Mouse (Mus musculus): ENCODE results near the gene Morf4l1. TPM values are rescaled to one million over a fixed set of nuclear protein-coding genes. Genes with fewer than 3 reads are reported as not detected.
A peak's percentile ranks its signal among the peaks of the same experiment; 100 is the strongest.

The Morf4l1 gene
- polyA plus RNA-seq, 1 experiment from 2014 or later: 406 TPM

GRCm38 (mm10) chr9:90128636-90129201, 14.1 kb upstream of the Morf4l1 start:
- peaks cover 16% of the 10 kb centered on the region for H3K4me1 ChIP-seq
- ATAC-seq (ENCODE audit: borderline replicate concordance, extremely low read depth, low FRiP score, low TSS enrichment): no peak
- 51% methylated on average over 6 of the region's 6 CpGs for WGBS

GRCm38 (mm10) chr9:90127146-90127545, 12.6 kb upstream of the Morf4l1 start:
- Histone ChIP-seq H3K27ac (no peak overlapping the region), H3K4me3 (no peak overlapping the region), H3K4me1 (peaks cover 11% of the 10 kb centered on the region; the same call in 1 of the 2 replicates), H3K9me3 (no peaks in the 10 kb centered on the region), H3K9ac (no peak overlapping the region), H3K27me3 (no peaks in the 10 kb centered on the region), H3K4me2 (peak overlapping the region; percentile 45; the same call in 1 of the 2 replicates), H3K36me3 (no peaks in the 10 kb centered on the region)
- no peak for ATAC-seq (ENCODE audit: borderline replicate concordance, extremely low read depth, low FRiP score, low TSS enrichment)
- WGBS: 61% methylated on average over 6 of the region's 6 CpGs

More at GRCm38 (mm10) chr9:90128636-90129201, 14.1 kb upstream of the Morf4l1 start:
- H3K27me3 ChIP-seq: no peaks in the 10 kb centered on the region
- H3K27ac ChIP-seq: no peak overlapping the region
- no peak overlapping the region for H3K4me3 ChIP-seq
- H3K9me3 ChIP-seq: no peaks in the 10 kb centered on the region
- no peaks in the 10 kb centered on the region for H3K36me3 ChIP-seq
- no peak overlapping the region for H3K4me2 ChIP-seq
- no peak overlapping the region for H3K9ac ChIP-seq

GRCm38 (mm10) chr9:90126260-90127010, 11.9 kb upstream of the Morf4l1 start:
- Histone ChIP-seq H3K4me1 (peaks cover 11% of the 10 kb centered on the region; the same call in 1 of the 2 replicates), H3K27ac (no peak overlapping the region), H3K27me3 (no peaks in the 10 kb centered on the region), H3K9ac (no peak overlapping the region), H3K9me3 (no peaks in the 10 kb centered on the region), H3K4me3 (peak overlapping the region; percentile 19), H3K4me2 (peak overlapping the region; percentile 45), H3K36me3 (no peaks in the 10 kb centered on the region)
- ATAC-seq (ENCODE audit: borderline replicate concordance, extremely low read depth, low FRiP score, low TSS enrichment): peak; percentile 44; the same call in 1 of the 2 replicates
- 3% methylated on average over 30 of the region's 30 CpGs for WGBS

- Histone ChIP-seq H3K9ac (no peak overlapping the region), H3K4me1 (peaks cover 11% of the 10 kb centered on the region; the same call in 1 of the 2 replicates), H3K36me3 (no peaks in the 10 kb centered on the region), H3K4me3 (peak overlapping the region; percentile 19), H3K4me2 (peak overlapping the region; percentile 45), H3K27ac (no peak overlapping the region), H3K27me3 (no peaks in the 10 kb centered on the region), H3K9me3 (no peaks in the 10 kb centered on the region)
- no peak for ATAC-seq (ENCODE audit: borderline replicate concordance, extremely low read depth, low FRiP score, low TSS enrichment)
- WGBS: 28% methylated on average over 7 of the region's 7 CpGs
These were observed 11.0 kb upstream of the Morf4l1 start for GRCm38 (mm10) chr9:90125416-90126099.

GRCm38 (mm10) chr9:90124873-90125245, 10.3 kb upstream of the Morf4l1 start:
- Histone ChIP-seq H3K4me1 (peaks cover 11% of the 10 kb centered on the region; the same call in 1 of the 2 replicates), H3K9me3 (no peaks in the 10 kb centered on the region), H3K9ac (no peak overlapping the region), H3K4me3 (no peak overlapping the region), H3K27ac (no peak overlapping the region), H3K36me3 (no peaks in the 10 kb centered on the region), H3K27me3 (no peaks in the 10 kb centered on the region), H3K4me2 (peak overlapping the region; percentile 18; the same call in 1 of the 2 replicates)
- 15% methylated on average over 8 of the region's 8 CpGs for WGBS
- 0 out of 2 replicates have a peak, but pooled peaks have one; percentile 40 for ATAC-seq (ENCODE audit: borderline replicate concordance, extremely low read depth, low FRiP score, low TSS enrichment)

- WGBS: 36% methylated on average over 11 of the region's 11 CpGs
- H3K27ac ChIP-seq: no peak overlapping the region
- H3K36me3 ChIP-seq: no peaks in the 10 kb centered on the region
- H3K4me1 ChIP-seq: peaks cover 11% of the 10 kb centered on the region; the same call in 1 of the 2 replicates
- no peaks in the 10 kb centered on the region for H3K27me3 ChIP-seq
- H3K9me3 ChIP-seq: no peaks in the 10 kb centered on the region
- peak; percentile 41 for ATAC-seq (ENCODE audit: borderline replicate concordance, extremely low read depth, low FRiP score, low TSS enrichment)
- no peak overlapping the region for H3K4me3 ChIP-seq
- no peak overlapping the region for H3K4me2 ChIP-seq
- no peak overlapping the region for H3K9ac ChIP-seq
These were observed 9.7 kb upstream of the Morf4l1 start for GRCm38 (mm10) chr9:90124156-90124872.

GRCm38 (mm10) chr9:90122246-90122740, 7.7 kb upstream of the Morf4l1 start:
- Histone ChIP-seq H3K4me1 (peaks cover 11% of the 10 kb centered on the region; the same call in 1 of the 2 replicates), H3K9ac (no peak overlapping the region), H3K27ac (no peak overlapping the region), H3K4me2 (no peak overlapping the region), H3K4me3 (no peak overlapping the region), H3K36me3 (no peaks in the 10 kb centered on the region), H3K9me3 (no peaks in the 10 kb centered on the region), H3K27me3 (peaks cover 3% of the 10 kb centered on the region; the same call in 1 of the 2 replicates)
- no peak for ATAC-seq (ENCODE audit: borderline replicate concordance, extremely low read depth, low FRiP score, low TSS enrichment)
- WGBS: 77% methylated on average over 4 of the region's 4 CpGs

- Histone ChIP-seq H3K36me3 (no peaks in the 10 kb centered on the region), H3K4me1 (peaks cover 12% of the 10 kb centered on the region), H3K27me3 (peaks cover 7% of the 10 kb centered on the region; the same call in 1 of the 2 replicates), H3K9me3 (no peaks in the 10 kb centered on the region), H3K9ac (no peak overlapping the region), H3K4me2 (no peak overlapping the region), H3K27ac (no peak overlapping the region), H3K4me3 (no peak overlapping the region)
- no peak for ATAC-seq (ENCODE audit: borderline replicate concordance, extremely low read depth, low FRiP score, low TSS enrichment)
These were observed 2.7 kb upstream of the Morf4l1 start for GRCm38 (mm10) chr9:90117234-90117633.

- H3K27ac ChIP-seq: no peak overlapping the region
These were observed 730 bp upstream of the Morf4l1 start for GRCm38 (mm10) chr9:90115308-90115700.

GRCm38 (mm10) chr9:90113651-90114566, 665 bp downstream of the Morf4l1 start:
- Histone ChIP-seq H3K27me3 (peaks cover 7% of the 10 kb centered on the region; the same call in 1 of the 2 replicates), H3K4me3 (peak overlapping the region; percentile 95), H3K4me1 (peaks cover 30% of the 10 kb centered on the region), H3K9me3 (no peaks in the 10 kb centered on the region), H3K9ac (peak overlapping the region; percentile 99), H3K4me2 (peak overlapping the region; percentile 64), H3K36me3 (peaks cover 7% of the 10 kb centered on the region; the same call in 1 of the 2 replicates), H3K27ac (peak overlapping the region; percentile 99)
- ATAC-seq (ENCODE audit: borderline replicate concordance, extremely low read depth, low FRiP score, low TSS enrichment): peak; percentile 82
- WGBS: under 1% methylated on average over 81 of the region's 82 CpGs

More at GRCm38 (mm10) chr9:90115308-90115700, 730 bp upstream of the Morf4l1 start:
- peak overlapping the region; percentile 85 for H3K4me2 ChIP-seq
- H3K9me3 ChIP-seq: no peaks in the 10 kb centered on the region
- no peaks in the 10 kb centered on the region for H3K36me3 ChIP-seq
- H3K27me3 ChIP-seq: peaks cover 7% of the 10 kb centered on the region; the same call in 1 of the 2 replicates
- peak overlapping the region; percentile 95 for H3K4me3 ChIP-seq
- H3K9ac ChIP-seq: peak overlapping the region; percentile 36
- H3K4me1 ChIP-seq: peaks cover 25% of the 10 kb centered on the region
- ATAC-seq (ENCODE audit: borderline replicate concordance, extremely low read depth, low FRiP score, low TSS enrichment): no peak
